Mouse (Mus musculus) c-Kit-positive CD71-negative TER-119-negative erythroid progenitor cells, embryonic 14.5 days (primary cell): ENCODE data around the gene Slc38a1.
"Not testable (repeated sequence)": the region's sequence is repeated elsewhere in the genome, so short reads cannot be mapped to it uniquely, and the experiment has no call there.

Source experiments
- DNase-seq: peaks from one replicate; pipeline ENCODE4 v3.0.0-alpha.2; 2013; ENCODE audit warnings: low read depth

Gene Slc38a1

GRCm38 (mm10) chr15:96658275-96658602, 15.5 kb upstream of the Slc38a1 start:
- no peak for DNase-seq

DNA sequence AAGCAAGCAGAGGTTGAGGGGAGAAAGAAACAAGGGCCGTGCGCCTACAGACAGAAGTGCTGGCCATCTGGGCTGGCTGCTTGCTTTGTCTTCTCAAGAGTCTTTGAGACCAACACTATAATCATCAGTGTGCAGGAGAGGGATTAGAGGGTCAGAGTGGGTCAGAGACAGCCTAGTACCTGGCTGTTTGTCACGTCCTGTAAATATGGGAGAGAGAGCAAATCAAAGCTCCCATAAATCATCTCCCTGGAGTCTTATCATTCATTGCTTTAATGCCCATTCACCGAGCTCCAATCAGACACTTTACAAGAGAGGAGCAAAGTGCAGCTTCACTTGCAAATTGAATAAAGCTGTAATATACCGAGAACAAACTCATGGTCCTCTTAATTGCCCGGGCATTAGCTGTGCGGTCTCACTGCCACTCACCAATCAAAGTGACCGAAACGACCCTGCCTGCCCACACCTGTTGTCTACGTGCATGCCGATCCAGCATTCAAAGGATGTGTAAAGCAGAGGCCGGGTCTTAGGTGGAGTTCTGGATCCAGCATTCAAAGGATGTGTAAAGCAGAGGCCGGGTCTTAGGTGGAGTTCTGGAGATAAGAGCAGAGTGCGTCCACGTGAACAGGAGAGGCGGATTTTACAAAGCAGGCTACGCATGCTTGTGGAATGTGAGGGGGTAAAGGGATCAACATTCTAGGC, 15.0 kb upstream of the Slc38a1 start:
- no peak for DNase-seq

DNA sequence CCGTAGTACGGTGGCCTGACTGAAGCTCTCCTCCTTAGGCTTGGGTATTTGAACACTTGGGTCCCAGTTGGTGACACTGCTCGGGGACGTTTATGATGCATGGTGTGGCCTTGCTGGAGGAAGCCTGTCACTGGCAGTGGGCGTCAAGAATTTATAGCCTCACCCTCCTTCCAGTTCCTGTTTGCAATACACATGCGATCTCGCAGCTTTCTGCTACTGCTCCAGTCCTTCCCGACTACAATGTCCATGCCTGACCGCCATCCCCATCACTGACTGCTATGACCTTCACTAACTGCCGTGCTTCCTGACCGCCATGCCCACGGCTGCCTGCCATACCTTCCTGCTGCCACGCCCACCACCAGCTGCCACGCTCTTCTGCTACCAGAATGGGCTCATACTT, 12.8 kb upstream of the Slc38a1 start:
- no peak for DNase-seq

GRCm38 (mm10) chr15:96654714-96655113, 12.0 kb upstream of the Slc38a1 start:
- DNase-seq = peak; percentile 50

- DNase-seq = no peak
Observed at GRCm38 (mm10) chr15:96653011-96653410, 10.3 kb upstream of the Slc38a1 start.

DNA sequence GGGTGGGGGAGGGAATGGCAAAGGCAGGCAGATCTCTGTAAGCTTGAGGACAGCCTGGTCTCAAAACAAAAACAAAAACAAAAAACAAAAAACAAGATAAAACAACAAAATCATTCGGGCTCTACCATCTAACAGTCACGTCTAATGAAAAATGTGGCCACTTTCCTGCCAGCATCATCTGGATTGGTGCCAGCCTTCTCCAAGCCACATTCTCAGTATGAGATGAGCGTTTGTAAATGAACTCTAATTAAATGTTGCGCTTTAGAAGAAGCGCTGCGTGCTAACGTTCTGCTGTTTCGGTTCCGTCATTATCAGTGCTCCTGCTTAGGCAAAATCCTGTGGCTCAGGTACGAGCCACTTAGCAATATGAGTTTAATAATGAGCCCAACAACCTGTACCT, 9.8 kb upstream of the Slc38a1 start:
- no peak for DNase-seq

GRCm38 (mm10) chr15:96647376-96647775, 4.7 kb upstream of the Slc38a1 start:
- no peak for DNase-seq

DNA sequence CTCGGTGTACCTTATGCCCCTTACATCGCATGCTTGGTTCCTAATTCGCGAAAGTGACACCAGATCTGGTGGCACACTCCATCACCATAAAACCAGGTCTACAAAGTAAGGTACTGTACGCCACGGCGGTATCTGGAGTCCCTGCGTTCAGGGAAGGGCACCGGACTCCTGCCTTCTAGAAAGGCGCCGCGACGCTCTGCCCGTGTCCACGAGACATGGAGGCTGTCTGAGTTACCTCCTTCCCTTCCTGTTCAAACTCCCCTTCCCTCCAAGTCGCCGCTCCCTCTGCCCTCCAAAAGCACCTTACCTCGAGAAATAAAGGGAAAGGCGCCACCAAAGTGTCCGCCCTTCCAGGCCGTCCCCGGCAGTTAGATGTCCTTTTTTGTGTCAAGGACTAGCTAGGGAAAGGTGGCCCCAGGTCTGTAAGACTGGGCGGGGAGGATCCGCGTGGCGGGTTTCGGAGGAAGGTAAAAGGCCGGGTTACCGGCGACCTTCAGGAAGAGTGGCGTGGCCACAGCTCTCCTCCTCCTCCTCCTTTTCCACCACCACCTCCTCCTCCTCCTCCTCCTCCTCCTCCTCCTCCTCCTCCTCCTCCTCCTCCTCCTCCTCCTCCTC, 785 bp downstream of the Slc38a1 start:
- DNase-seq = no peak

DNA sequence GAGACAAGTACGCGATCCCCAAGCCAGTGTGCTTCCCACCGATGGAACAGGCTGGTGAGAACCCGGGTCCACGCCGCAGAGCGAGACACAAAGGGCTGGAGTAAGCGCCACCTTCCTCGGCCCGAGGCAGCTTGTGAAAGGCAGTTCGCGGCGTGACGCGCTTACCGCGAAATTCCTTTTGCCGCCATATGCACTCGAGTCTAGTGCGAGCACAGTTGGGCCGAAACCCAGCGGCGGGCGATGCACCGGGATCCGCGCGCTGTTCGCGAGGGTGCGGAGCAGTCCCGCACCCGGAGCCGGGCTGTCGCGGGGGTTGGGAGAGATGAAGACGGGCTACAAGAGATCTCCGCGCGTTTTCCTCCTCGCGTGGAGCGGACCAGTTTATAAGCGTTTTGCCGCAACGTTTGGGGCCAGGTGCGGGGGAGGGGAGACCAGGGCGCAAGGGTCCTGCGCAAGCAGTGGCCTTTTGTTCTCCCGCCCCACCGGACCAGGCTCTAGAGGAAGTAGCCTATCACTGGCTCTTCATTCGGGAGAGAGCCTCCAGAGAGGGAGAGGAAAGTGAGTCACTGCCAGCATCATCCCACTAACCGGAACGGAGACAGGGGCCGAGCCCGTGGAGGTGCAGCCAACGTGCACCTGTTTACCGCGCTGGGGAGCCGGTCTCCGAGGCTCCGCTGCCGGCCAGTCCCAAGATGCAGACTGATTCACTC, 1.4 kb downstream of the Slc38a1 start:
- peak; percentile 44 for DNase-seq

- peak; percentile 50 for DNase-seq
Observed at GRCm38 (mm10) chr15:96640291-96640985, 2.3 kb downstream of the Slc38a1 start.

DNA sequence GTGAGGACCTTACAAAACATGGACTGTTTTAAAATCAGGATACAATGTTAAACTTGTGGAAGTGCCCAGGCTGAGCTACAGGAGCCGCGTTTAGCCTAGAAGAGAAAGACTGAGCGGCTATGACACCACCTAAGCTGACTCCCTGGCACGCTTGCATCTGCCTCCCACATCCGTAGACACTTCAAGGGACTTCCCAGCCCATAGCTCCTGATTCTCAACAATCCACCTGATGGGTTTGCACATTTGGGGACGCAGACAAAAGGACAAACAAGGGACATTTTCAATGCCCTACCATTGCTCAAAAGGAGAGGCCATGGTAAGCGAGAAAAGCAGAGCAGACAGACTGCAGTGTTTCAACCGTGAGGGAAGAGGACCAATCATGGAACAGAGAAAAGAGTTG, 3.1 kb downstream of the Slc38a1 start:
- no peak for DNase-seq

DNA sequence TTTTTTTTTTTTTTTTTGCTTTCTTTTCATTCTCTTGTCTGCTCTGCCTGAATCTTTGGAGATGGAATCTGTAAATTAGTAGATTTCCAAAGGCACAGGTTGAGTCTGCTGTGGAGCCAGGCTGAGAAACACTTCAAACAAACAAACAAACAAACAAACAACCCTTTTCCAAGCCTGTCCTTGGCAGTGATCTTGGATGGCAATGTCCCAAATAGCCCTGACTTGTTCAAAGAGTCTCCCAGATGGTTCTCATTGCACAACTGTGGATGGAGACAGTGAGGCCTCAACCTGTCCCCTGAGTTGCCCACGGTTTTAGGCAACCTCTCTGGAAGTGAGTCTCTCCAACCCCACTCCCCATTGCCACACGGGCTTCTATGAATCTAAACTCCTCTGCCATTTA, 4.1 kb downstream of the Slc38a1 start:
- DNase-seq = no peak

GRCm38 (mm10) chr15:96638173-96638572, 4.5 kb downstream of the Slc38a1 start:
- peak; percentile 43 for DNase-seq

DNA sequence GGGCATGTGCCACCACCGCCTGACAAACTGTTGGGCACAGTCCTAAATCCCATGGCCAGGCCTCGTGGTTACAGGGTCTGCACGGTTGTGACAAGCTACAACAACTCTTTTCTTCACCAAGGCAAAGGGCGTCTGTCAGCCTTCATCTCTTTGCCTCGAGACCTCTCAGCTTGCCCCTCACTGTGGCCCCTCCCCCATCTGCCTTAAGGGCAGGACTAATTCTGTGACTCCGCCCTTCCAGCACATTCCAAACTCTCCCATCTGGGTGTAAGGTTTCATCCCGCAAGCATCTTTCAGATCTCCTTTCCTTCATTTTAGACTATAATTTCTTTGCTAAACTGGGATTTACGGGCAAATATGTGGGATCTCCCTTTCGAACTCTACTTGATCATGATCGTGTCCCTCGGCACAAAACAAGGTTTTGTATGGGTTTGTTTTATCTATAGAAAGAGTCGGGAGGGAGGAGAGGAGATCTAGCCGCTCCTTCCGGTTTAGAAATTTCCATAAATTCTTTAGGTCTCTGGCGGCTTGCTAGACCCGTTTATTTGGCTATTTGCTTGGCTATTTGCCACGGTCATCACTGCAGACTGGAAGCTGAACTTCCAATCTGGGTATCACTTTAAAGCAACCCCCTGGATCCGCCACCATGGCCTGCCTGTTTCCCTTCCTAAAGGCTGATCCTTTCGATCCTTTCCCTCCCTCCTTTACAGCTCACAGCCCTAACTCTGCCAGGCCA, 7.9 kb downstream of the Slc38a1 start:
- DNase-seq = no peak

- no peak for DNase-seq
Observed at GRCm38 (mm10) chr15:96632201-96632600, 10.5 kb downstream of the Slc38a1 start.

- no peak for DNase-seq
Observed at GRCm38 (mm10) chr15:96631107-96631718, 11.5 kb downstream of the Slc38a1 start.

DNA sequence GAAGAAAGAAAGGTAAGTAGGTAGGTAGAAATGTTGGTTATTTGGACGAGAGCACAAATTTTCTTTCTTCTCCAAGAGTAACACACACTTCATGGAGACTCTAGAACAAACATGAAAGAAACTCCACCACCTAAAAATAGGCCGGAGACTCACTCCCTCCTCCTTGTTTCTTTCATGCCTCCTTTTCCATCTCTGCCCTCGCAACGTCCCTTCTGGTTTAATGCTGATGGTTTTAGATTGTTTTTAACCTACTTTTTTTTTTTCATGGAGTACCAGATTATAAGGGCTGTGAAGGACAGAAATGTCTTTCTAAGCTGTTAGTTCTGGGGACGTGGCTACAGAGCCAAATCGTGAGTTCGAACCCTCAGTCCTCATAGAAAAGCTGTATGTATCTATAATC, 14.5 kb downstream of the Slc38a1 start:
- no peak for DNase-seq

DNA sequence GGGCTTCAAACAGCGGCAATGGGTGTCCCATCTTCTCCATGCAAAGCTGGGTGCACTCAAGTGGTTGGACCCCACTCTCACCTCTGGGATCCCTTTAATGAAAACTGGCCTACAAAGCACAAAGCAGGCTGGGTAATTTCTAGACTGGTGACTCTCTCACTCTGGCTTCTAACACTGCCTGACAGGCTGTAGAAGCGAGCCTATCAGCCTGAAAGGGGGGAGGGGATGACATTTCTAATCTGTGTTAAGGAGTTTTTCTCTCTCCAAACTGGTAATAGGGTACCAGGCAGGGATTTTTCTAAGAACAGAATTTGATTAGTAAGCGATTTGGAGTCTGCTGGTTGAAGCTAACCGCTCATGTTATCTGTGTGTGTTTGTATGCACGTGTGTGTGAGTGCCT, 15.8 kb downstream of the Slc38a1 start:
- DNase-seq = no peak

DNA sequence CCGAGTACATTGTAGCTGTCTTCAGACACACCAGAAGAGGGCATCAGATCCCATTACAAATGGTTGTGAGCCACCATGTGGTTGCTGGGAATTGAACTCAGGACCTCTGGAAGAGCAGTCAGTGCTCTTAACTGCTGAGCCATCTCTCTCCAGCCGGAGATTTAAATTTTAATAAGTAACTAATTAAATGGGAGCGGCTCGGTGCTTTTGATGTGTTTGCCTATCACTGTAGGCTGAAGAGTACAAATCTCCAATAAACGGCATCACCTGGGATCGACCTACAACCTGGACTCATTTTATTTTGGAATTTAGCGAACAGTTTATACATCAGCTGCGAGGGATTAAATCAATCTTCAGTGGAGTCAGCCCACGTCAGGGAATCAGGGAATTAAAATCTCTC, 17.7 kb downstream of the Slc38a1 start:
- DNase-seq = not testable (repeated sequence)

DNA sequence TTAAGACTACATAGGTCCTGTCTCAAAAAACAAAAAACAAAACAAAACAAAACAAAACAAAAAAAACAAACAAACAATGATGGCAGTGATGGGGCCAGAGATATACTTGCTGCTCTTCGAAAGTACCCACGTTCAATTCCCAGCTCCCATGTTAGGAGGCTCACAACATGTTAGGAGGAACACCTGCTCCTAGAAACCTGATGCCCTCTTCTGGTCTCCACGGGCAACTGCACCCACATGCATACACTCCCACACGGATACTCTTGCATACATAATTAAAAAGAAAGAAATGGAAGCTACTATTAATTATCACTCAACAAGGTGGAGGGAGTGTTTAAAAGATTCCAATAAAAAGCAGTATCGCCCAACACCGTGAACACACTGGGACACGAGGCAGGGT, 20.3 kb downstream of the Slc38a1 start:
- DNase-seq = no peak

- no peak for DNase-seq
Observed at GRCm38 (mm10) chr15:96621686-96622085, 21.0 kb downstream of the Slc38a1 start.

- DNase-seq = no peak
Observed at GRCm38 (mm10) chr15:96617555-96617954, 25.2 kb downstream of the Slc38a1 start.
